In the genomic region with DNA sequence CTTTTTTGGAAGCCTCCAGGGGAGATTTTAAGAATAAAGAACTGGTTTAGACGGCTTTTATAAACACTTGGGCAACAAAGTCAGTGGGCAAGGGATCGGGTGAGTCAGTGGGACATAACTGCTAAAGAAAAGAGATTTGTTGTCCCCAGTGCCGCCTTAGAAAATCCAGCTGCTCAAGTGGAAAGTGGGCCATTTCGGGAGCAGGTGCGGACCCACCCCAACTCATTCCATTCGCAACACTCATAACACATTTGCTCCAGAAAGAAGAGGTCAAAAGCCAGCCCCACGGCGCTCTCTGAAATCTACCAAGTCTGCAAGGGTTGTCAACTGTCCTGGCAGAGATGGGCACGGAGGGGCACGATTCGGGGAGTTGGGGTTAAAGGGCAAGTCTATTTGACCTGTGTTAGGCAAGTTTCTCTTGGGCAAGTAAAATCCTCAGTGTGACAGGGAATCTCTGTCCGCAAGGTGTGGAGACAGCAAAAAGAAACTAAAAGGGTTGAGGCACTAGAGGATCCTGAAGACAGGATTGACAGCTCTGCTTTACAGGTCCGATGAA, we compare ENCODE assay signal across 7 mouse cellular contexts. TPM values are rescaled to one million over a fixed set of nuclear protein-coding genes. Genes with fewer than 3 reads are reported as not detected.
DNase-seq lines count a peak whose midpoint lies in the region; ATAC-seq lines count a peak whose summit lies in the region.

No protein-coding gene starts in this region.

- H3K9me3 ChIP-seq in lung, embryonic 15.5 days: no peaks in the 10 kb centered on the region
- H3K9me3 ChIP-seq in forebrain, embryonic 16.5 days (ENCODE audit: control insufficient read depth, low read length): no peaks in the 10 kb centered on the region
- H3K9me3 ChIP-seq in liver, embryonic 11.5 days (ENCODE audit: control insufficient read depth, low read length): no peaks in the 10 kb centered on the region
- no peaks in the 10 kb centered on the region for H3K9me3 ChIP-seq in stomach, embryonic 15.5 days

- H3K36me3 ChIP-seq in lung, embryonic 15.5 days: no peaks in the 10 kb centered on the region
- H3K36me3 ChIP-seq in forebrain, embryonic 16.5 days (ENCODE audit: control insufficient read depth, insufficient read depth): no peaks in the 10 kb centered on the region
- no peaks in the 10 kb centered on the region for H3K36me3 ChIP-seq in liver, embryonic 11.5 days (ENCODE audit: control insufficient read depth, insufficient read depth, low read length)
- no peaks in the 10 kb centered on the region for H3K36me3 ChIP-seq in stomach, embryonic 15.5 days

- peak overlapping the region; percentile 56 for H3K27ac ChIP-seq in lung, embryonic 15.5 days
- H3K27ac ChIP-seq in forebrain, embryonic 16.5 days (ENCODE audit: low read length): no peak overlapping the region
- no peak overlapping the region for H3K27ac ChIP-seq in liver, embryonic 11.5 days (ENCODE audit: low read depth, low read length)
- no peak overlapping the region for H3K27ac ChIP-seq in stomach, embryonic 15.5 days

- H3K4me3 ChIP-seq in lung, embryonic 15.5 days: peak overlapping the region; percentile 55
- H3K4me3 ChIP-seq in forebrain, embryonic 16.5 days (replicated peaks; ENCODE audit: low read length): peak overlapping the region; percentile 70
- peak overlapping the region; percentile 62 for H3K4me3 ChIP-seq in liver, embryonic 11.5 days (ENCODE audit: low read depth, low read length)
- H3K4me3 ChIP-seq in stomach, embryonic 15.5 days (replicated peaks): peak overlapping the region; percentile 70

- peaks cover 15% of the 10 kb centered on the region for H3K27me3 ChIP-seq in lung, embryonic 15.5 days
- H3K27me3 ChIP-seq in forebrain, embryonic 16.5 days (replicated peaks; ENCODE audit: control insufficient read depth, insufficient read depth, low read length): peaks cover 19% of the 10 kb centered on the region
- peaks cover 26% of the 10 kb centered on the region for H3K27me3 ChIP-seq in liver, embryonic 11.5 days (replicated peaks; ENCODE audit: control insufficient read depth, insufficient read depth, low read length)
- H3K27me3 ChIP-seq in stomach, embryonic 15.5 days (replicated peaks): no peaks in the 10 kb centered on the region

- ATAC-seq in lung, embryonic 15.5 days (ENCODE audit: borderline replicate concordance, extremely low read depth, low FRiP score, low TSS enrichment): no peak
- ATAC-seq in forebrain, embryonic 16.5 days: no peak
- no peak for ATAC-seq in liver, embryonic 11.5 days (replicated peaks; ENCODE audit: low FRiP score)
- no peak for ATAC-seq in stomach, embryonic 15.5 days (ENCODE audit: insufficient read depth, low FRiP score, low read depth)

- no peaks in the 10 kb centered on the region for H3K4me1 ChIP-seq in lung, embryonic 15.5 days
- H3K4me1 ChIP-seq in forebrain, embryonic 16.5 days (replicated peaks; ENCODE audit: control insufficient read depth, insufficient read depth, low read length): peaks cover 2% of the 10 kb centered on the region; the same call in 1 of the 2 replicates
- no peaks in the 10 kb centered on the region; the same call in 1 of the 2 replicates for H3K4me1 ChIP-seq in liver, embryonic 11.5 days (replicated peaks; ENCODE audit: control insufficient read depth, insufficient read depth, low read length)
- 0 out of 2 replicates have a peak, but pooled peaks cover 8% of the 10 kb centered on the region for H3K4me1 ChIP-seq in stomach, embryonic 15.5 days

- DNase-seq in lung, postnatal 14 days: no peak
- no peak for DNase-seq in liver, embryonic 11.5 days (ENCODE audit: low spot score)
- no peak for DNase-seq in cerebellum, adult 11 months
- DNase-seq in spleen, postnatal 4 days (ENCODE audit: low spot score in 2 of 2): no peak

- peak overlapping the region; percentile 79 for H3K4me2 ChIP-seq in lung, embryonic 15.5 days
- H3K4me2 ChIP-seq in forebrain, embryonic 16.5 days (ENCODE audit: low read length): peak overlapping the region; percentile 92
- peak overlapping the region; percentile 76 for H3K4me2 ChIP-seq in liver, embryonic 11.5 days
- H3K4me2 ChIP-seq in stomach, embryonic 15.5 days: peak overlapping the region; percentile 94

- WGBS in lung, embryonic 15.5 days: 27% methylated on average over 13 of the region's 13 CpGs
- 62% methylated on average over 13 of the region's 13 CpGs for WGBS in forebrain, embryonic 16.5 days
- WGBS in liver, embryonic 11.5 days: 51% methylated on average over 13 of the region's 13 CpGs
- WGBS in stomach, embryonic 15.5 days: 51% methylated on average over 13 of the region's 13 CpGs

- H3K9ac ChIP-seq in lung, embryonic 15.5 days: peak overlapping the region; percentile 45
- H3K9ac ChIP-seq in forebrain, embryonic 16.5 days (replicated peaks; ENCODE audit: low read depth, low read length): no peak overlapping the region
- peak overlapping the region; percentile 54; the same call in 1 of the 2 replicates for H3K9ac ChIP-seq in liver, embryonic 11.5 days (ENCODE audit: low read depth, low read length)
- 0 out of 2 replicates have a peak overlapping the region, but pooled peaks have one; percentile 58 for H3K9ac ChIP-seq in stomach, embryonic 15.5 days

RNA-seq across cellular contexts. Expression of gene Cobl, which starts 1.1 kb away (rescaled TPM):
- polyA plus RNA-seq in lung, embryonic 15.5 days (2015; fragmentation: Nextera tagmentation; extraction: Ambion mirVana): 11.0 and 12.0 TPM in 2 replicates
- 5.4 and 8.4 TPM in 2 replicates for polyA plus RNA-seq in forebrain, embryonic 16.5 days (2015; fragmentation: Nextera tagmentation; extraction: Ambion mirVana)
- 7.2 and 8.2 TPM in 2 replicates for polyA plus RNA-seq in liver, embryonic 11.5 days (2014; fragmentation: Nextera tagmentation; extraction: Ambion mirVana)
- polyA plus RNA-seq in stomach, embryonic 15.5 days (2015; fragmentation: Nextera tagmentation; extraction: Ambion mirVana): 6.8 and 7.7 TPM in 2 replicates
